Mouse (Mus musculus) MEL-GATA-1-ER (cell line): ENCODE measurements around the gene Rpe.
"Not testable (repeated sequence)": the region's sequence is repeated elsewhere in the genome, so short reads cannot be mapped to it uniquely, and the experiment has no call there.

Experiments
- DNase-seq: peaks from one replicate; pipeline ENCODE4 v3.0.0-alpha.2; 2012; ENCODE audit warnings: low read depth; ENCODE audit errors: extremely low read depth

The Rpe gene

GRCm38 (mm10) chr1:66700693-66701575 is at the start of gene Rpe:
TSS of gene Rpe (plus strand) at chr1:66700831.
- peak; percentile 73 for DNase-seq

- no peak for DNase-seq
Measured at GRCm38 (mm10) chr1:66655119-66655746, 45.4 kb upstream of the Rpe start.

DNA sequence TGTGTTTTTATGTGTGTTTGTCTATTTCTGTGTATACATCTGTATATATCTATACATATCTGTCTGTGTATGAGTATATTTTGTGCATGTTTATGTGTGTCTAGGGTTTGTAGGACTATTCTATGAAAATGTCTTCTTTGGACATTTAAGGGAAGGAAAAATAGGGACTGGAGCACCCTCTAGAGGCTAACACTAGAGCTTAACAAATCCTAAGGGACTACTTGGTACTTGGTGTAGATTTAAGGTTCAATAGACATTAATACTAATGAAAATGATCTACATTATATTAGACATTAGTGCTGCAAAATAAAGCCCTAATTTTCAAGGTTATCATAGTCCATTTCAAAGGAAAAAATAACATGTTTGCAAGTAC is 44.9 kb upstream of the Rpe start:
- DNase-seq = peak; percentile 20

DNA sequence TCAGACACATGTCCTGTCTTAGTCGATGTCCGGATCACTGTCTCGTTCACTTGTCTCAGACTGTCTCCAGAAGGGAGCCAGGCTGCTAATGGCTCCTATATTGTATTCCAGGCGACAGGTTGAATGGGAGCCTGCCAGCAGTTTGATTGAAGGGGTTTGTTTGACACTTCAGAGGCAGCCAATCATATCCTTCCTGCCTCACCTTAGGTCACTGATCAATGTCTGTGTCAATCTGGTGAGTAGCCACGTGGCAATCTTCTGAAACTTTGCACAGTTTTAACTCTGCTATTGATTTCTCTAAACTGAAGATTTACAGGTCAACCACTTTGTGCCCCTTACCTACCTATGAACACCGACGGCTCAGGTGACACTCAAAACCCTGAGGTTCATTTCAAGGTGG is 29.2 kb upstream of the Rpe start:
- DNase-seq = no peak

DNA sequence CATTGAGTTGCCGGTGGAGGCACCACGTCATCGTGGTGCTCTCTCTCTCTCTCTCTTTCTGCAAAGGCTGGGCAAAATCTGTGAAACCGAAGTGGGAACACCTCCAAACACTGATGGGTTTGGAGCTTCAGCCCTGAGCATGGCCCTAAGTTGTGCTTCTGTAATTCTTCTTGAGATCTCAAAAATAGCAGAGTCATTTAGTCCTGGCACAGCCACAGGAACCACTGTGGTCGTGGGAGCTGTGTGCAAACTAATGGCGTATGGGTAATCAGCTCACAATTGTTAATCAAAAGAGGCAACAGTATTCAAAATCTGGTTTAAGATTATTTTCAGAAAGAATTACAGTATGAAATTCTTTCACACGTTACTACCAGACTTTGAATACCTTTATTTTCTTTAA is 27.8 kb upstream of the Rpe start:
- DNase-seq = no peak

DNA sequence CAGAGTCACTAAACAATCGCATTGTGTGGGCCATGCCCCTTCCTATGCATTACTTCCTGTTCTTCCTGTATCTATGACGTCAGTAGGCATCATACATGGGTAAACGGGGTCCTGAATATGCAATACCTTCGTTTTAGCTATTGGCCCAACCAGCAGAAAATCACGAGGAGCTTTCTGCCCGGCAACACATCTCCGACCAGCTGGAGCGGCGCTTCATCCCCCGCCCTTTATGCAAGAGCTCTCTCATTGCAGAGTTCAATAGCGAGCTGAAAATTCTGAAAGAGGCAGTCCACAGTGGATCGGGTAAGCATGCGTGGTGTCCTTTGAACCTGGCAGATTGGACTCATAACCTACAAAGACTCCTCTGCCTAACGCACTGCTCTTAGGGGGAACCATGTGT is 22.7 kb upstream of the Rpe start:
- DNase-seq = no peak

DNA sequence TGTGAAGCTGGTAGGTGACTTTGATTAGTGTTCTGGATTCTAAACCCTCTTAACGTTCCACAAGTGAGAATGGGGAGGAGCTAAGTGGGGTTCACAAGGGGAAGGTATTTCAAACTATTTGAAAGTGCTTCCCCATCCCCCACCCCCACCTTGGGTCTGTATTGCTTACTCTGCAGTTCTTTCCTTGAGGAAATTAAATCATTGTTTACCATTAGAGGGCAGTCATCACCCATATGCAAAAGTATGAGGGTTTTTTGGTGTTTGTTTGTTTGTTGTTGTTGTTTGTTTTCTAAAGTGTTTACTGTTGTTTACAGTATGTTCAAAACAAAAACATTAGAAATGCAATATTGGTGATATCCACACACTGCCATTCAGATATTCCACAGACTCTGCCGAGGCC is 22.0 kb upstream of the Rpe start:
- DNase-seq = no peak

GRCm38 (mm10) chr1:66682974-66683373 is 17.7 kb upstream of the Rpe start:
- DNase-seq = no peak

DNA sequence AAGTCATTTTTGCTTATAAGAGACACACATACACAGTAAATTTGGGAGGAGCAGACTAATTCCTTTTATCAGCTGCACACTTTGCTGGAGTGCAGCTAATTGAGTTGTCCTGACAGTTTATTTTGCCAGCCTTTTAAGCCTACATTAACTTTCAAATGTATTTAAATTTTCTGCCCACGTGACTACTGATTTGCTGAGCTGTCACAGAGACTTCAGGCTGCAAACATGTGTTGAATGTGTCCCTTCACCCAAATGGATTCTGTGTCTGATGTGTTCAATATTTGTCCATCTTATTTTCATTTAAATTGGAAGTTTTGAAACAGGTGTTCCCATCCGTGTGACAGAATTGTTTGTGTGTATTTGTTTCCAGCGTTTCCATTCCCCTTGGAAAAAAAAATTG is 8.9 kb upstream of the Rpe start:
- DNase-seq = no peak

GRCm38 (mm10) chr1:66692308-66692707 is 8.3 kb upstream of the Rpe start:
- no peak for DNase-seq

- DNase-seq = no peak
Measured at GRCm38 (mm10) chr1:66692780-66693392, 7.7 kb upstream of the Rpe start.

GRCm38 (mm10) chr1:66694266-66694665 is 6.4 kb upstream of the Rpe start:
- no peak for DNase-seq

DNA sequence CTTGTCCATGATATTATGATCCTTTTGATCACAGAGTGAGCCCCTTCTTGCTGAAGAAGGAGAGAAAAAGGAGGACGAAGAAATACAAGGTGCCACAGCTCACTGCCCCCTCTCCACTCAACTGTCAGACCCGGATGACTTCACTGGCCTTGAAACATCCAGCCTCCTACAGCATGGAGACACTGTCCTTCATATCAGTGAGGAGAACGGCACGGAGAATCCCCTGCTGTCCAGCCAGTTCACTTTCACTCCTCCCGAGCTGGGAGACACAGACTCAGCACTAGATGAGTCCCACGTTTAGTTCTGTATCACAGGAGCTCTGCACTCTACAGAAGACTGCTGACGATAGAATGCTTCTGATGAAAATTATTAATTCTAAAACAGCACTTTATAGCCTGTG is 5.3 kb upstream of the Rpe start:
- DNase-seq = no peak

DNA sequence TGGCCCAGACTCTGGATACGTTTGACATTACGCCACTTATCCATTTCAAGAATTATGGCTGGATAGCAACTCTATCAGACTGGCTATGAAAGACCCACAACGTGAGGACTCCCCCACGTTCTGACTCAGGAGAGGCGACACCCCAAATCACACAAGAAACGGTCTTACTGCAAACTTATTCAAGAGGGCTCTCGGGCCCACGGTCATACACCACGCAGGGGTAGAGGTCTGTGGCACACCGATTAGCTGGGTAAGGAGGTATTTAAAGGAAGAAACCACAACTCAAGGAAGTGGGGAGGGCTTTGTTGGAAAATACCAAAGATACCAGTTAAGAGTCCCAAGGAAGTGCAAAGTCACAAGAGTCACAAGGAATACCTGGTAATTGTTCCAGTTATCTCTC is 1.0 kb upstream of the Rpe start:
- not testable (repeated sequence) for DNase-seq

GRCm38 (mm10) chr1:66700149-66700692 is 410 bp upstream of the Rpe start:
- DNase-seq = no peak

- DNase-seq = no peak
Measured at GRCm38 (mm10) chr1:66701576-66701940, 927 bp downstream of the Rpe start.

DNA sequence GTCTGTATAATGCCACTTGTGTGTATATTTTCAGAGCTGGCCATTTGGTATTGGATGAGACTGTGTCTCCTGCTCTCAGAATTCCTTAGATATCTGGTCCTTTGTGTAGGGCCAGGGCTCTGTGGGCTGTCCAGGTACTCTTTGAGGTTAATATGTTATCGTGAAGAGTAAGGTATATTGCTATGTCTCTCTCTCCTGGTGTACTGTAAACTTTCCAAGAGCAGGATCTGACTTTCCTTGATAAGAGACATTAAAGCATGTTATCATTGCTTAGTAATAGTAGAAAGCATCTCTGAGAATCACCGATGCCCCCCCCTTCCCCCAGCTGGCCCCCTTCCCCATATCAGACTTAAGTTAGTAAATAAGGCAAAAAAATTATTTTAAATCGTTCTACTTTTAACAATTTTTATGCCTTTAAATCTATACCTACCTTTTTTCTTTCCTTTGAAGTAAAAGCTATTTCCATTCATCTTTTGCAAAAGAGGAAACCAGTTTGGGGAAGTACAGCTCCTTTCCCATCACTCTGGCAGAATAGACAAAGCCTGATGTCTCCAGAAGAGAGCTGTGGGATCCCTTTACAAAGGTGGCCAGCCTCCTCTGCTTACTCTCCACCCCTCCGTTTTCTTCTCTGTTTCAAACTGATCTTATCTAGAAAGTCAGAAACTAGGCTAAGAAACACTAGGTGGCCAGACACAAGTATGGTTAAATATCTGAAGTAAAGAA is 2.2 kb downstream of the Rpe start:
- peak; percentile 55 for DNase-seq

- no peak for DNase-seq
Measured at GRCm38 (mm10) chr1:66704523-66704922, 3.9 kb downstream of the Rpe start.

GRCm38 (mm10) chr1:66712859-66713258 is 12.2 kb downstream of the Rpe start:
- DNase-seq = no peak

DNA sequence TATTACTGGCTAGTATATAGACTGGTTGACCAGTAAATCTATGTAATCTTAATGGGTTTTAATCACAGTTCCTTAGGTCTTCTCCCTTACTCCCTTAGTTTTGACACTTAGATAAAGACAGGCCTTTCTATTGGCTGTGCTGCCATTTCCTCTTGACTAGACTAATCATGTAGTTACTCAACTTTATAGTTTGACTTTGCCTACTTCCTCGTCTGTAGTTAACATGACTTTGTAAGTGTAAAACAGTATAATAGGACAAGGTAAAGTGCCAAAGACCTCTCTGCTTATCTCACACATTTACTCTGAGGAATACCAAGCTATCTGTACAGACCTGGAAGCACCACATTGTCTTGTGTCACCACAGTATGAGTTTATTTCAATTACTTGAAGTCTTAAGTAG is 29.9 kb downstream of the Rpe start:
- DNase-seq = no peak

DNA sequence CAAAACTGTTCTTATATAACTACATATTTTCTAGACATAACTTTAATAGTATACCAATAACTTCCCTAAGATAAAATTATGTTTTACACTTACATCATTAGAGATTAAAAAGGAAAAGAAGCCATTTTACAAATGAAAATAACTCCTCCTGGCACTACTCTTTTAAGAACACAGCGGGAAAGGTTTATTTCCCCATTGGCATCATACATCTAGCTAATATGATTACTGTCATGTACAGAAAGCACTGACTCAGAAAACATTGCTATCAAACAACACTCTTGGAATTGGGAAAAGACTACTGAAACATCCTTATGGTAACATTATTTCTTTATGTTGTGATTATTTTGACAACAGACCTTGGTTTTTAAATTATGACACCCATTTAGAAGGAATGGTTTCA is 68.1 kb downstream of the Rpe start:
- DNase-seq = no peak
